Mouse (Mus musculus) forebrain, embryonic 11.5 days (tissue): Measurements from ENCODE around the gene Gm28048. TPM values are rescaled to one million over a fixed set of nuclear protein-coding genes. Genes with fewer than 3 reads are reported as not detected.

Experiments
- ATAC-seq: fragments of 200-750 bp; cut with Nextera tagmentation; replicated peaks from 2 replicates; pipeline ENCODE4 v1.8.0; 2017; ENCODE audit warnings: moderate TSS enrichment; ENCODE audit not compliant: low FRiP score
- DNase-seq: peaks from one replicate; pipeline ENCODE4 v3.0.0-alpha.2; 2017; ENCODE audit warnings: low spot score
- H3K27ac ChIP-seq: fragments of 300-500 bp; sonication (generic); 2 replicates; pipeline ENCODE4 v1.5.1; 2014; ENCODE audit warnings: low read depth, low read length
- H3K27me3 ChIP-seq: fragments of 300-500 bp; sonication (generic); 2 replicates; pipeline ENCODE4 v1.6.1; 2014; ENCODE audit warnings: mild to moderate bottlenecking, low read length, mixed read lengths; ENCODE audit not compliant: control insufficient read depth, insufficient read depth
- H3K36me3 ChIP-seq: fragments of 300-500 bp; sonication (generic); 2 replicates; pipeline ENCODE4 v1.6.1; 2014; ENCODE audit warnings: mild to moderate bottlenecking, low read length, moderate library complexity, mixed read lengths; ENCODE audit not compliant: control insufficient read depth, insufficient read depth
- H3K4me1 ChIP-seq: fragments of 300-500 bp; sonication (generic); replicated peaks from 2 replicates; pipeline ENCODE4 v1.6.1; 2014; ENCODE audit warnings: low read length, mixed read lengths; ENCODE audit not compliant: control insufficient read depth, insufficient read depth
- H3K4me2 ChIP-seq: fragments of 300-500 bp; sonication (generic); 2 replicates; pipeline ENCODE4 v1.6.1; 2014; ENCODE audit warnings: low read depth, mild to moderate bottlenecking, low read length, moderate library complexity, mixed read lengths; ENCODE audit not compliant: severe bottlenecking
- H3K4me3 ChIP-seq: fragments of 300-500 bp; sonication (generic); 2 replicates; pipeline ENCODE4 v1.5.1; 2014; ENCODE audit warnings: low read depth, low read length
- H3K9ac ChIP-seq: fragments of 300-500 bp; sonication (generic); 2 replicates; pipeline ENCODE4 v1.6.1; 2014; ENCODE audit warnings: low read length
- H3K9me3 ChIP-seq: fragments of 300-500 bp; sonication (generic); 2 replicates; pipeline ENCODE4 v1.6.1; 2016; ENCODE audit warnings: low read length, mixed read lengths; ENCODE audit not compliant: control insufficient read depth
- WGBS: fragments of 180-500 bp; shearing (Covaris S2); extraction: QIAGEN DNeasy Blood & Tissue Kit; methylation state at CpG from one replicate; pipeline ENCODE4 v1.1.7; 2014; 5-methylcytosine and 5-hydroxymethylcytosine counted together
- polyA plus RNA-seq: library from polyadenylated mRNA; unstranded; fragments of >200 nt; fragmentation: Nextera tagmentation; extraction: Ambion mirVana; gene quantifications from 2 replicates; pipeline ENCODE4 v1.2.1, GENCODE M21; 2014

The Gm28048 gene
- polyA plus RNA-seq, 1 experiment from 2014 or later, result 5.8 TPM

DNA sequence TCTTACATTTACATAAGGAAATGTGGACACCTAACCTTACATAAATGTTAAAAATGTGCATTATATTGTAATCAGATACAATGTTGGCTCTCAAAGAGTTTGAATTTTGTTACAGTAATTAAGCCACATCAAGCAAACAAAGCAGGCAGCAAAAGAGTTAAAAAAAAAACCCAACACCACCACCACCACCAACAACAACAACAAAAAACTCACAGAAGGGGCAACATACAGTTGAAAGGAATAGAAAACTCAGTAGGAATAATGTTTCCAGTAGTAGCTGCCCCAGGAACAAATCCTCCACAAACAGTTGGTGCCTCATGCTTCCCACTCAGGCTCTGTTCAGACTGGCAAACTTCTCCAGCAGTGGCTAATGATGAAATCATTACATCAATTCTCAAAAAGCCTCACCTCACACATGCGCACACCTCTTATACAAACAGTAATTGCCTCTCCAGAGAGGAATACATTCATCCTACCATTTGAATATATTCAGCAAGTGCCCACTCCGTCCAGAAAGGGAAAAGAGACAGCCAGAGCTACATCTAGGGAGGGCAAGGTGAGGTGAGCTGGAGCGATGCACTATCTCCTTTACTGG lies 125.4 kb downstream of the Gm28048 start:
- Histone ChIP-seq H3K27ac (no peak overlapping the region), H3K9ac (no peak overlapping the region), H3K27me3 (peaks cover 37% of the 10 kb centered on the region), H3K36me3 (no peaks in the 10 kb centered on the region), H3K4me1 (peaks cover 15% of the 10 kb centered on the region), H3K9me3 (no peaks in the 10 kb centered on the region), H3K4me2 (no peak overlapping the region), H3K4me3 (no peak overlapping the region)
- ATAC-seq (no peak), DNase-seq (no peak)
- 75% methylated on average over 3 of the region's 3 CpGs for WGBS

DNA sequence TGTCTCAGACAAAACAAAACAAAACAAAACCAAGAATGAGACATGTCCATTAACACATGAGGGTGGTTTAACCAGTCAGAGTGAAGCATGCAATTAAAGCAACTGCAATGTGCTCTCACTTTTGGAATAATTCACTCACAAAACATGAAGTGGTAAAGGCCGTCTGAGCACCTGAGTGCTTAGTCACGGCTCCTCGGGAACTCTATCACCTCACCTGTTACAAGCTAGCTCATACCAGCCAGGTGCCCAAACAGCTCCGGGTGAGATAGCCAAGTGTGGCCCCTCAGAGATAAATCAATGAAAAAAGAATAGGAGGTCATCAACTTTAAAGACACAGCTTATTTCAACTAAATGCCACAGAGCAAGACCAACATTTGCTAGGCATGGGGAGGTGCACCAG lies 127.3 kb downstream of the Gm28048 start:
- Histone ChIP-seq H3K9me3 (no peaks in the 10 kb centered on the region), H3K4me3 (no peak overlapping the region), H3K36me3 (no peaks in the 10 kb centered on the region), H3K9ac (no peak overlapping the region), H3K4me2 (no peak overlapping the region), H3K27me3 (peaks cover 24% of the 10 kb centered on the region), H3K4me1 (peaks cover 8% of the 10 kb centered on the region), H3K27ac (no peak overlapping the region)
- ATAC-seq, result no peak
- WGBS, result 88% methylated on average over 4 of the region's 4 CpGs
- DNase-seq, result no peak

DNA sequence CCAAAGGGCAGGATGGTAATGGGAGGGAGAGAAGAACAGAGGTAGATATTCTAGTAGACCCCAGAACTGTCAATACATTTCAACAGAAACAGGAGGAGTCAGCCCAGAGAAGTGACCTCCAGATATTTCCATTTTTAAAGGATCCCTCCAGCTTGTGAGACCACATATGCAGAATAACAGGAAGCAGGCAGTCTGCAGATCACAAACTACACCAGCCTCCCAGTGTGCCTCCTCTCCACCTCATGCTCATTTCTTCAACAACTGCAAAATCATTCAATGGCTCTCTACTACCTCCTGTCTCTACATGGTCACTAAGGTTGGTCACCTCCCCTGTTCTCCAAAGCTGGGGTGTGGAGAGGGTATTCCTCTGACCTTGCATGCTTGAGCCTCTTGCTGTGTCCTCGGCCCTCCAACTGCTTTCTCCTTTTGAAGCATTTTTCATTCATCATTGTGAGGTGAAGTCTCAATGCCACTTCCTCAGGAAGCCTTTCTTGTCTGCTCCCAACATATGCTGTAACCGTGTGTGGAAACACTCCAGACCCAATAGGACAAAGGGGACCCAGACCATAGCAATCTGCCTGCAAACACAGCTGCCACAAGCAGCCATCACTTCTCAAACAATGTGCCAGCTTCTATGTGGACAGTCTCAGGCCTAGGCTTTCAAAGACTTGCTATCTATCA lies 128.3 kb downstream of the Gm28048 start:
- no peaks in the 10 kb centered on the region for H3K36me3 ChIP-seq
- peaks cover 18% of the 10 kb centered on the region; the same call in 1 of the 2 replicates for H3K27me3 ChIP-seq

DNA sequence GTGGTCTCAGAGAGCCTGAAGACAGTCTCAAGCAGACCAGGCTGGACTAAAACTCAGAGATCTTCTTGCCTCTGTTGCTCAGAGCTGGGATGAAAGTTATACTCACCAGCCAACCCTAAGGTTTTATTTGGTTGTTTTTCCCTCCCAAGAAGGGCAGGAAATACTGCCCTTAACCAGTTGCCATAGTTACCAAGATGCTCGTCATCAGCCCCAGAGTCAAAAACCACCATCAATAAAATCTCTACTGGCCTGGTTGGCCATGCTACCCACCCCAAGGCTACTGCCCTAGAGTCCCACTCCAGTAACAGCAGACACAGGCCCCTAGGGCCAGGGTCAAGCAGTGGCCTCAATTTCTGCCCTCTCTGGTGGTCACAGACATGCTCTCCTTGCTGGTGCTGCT lies 129.4 kb downstream of the Gm28048 start:
- 77% methylated on average over 1 of the region's 1 CpGs for WGBS
- Histone ChIP-seq H3K36me3 (no peaks in the 10 kb centered on the region), H3K27ac (no peak overlapping the region), H3K9me3 (no peaks in the 10 kb centered on the region), H3K9ac (no peak overlapping the region), H3K4me1 (no peaks in the 10 kb centered on the region), H3K4me2 (no peak overlapping the region), H3K27me3 (peaks cover 10% of the 10 kb centered on the region; the same call in 1 of the 2 replicates), H3K4me3 (no peak overlapping the region)
- DNase-seq (no peak), ATAC-seq (no peak)

More for the DNA sequence above, 128.3 kb downstream of the Gm28048 start:
- WGBS, result 68% methylated on average over 2 of the region's 2 CpGs
- no peak overlapping the region for H3K9ac ChIP-seq
- no peak overlapping the region for H3K4me2 ChIP-seq
- DNase-seq (no peak), ATAC-seq (no peak)
- peaks cover 3% of the 10 kb centered on the region; the same call in 1 of the 2 replicates for H3K4me1 ChIP-seq
- H3K4me3 ChIP-seq, result no peak overlapping the region
- no peaks in the 10 kb centered on the region for H3K9me3 ChIP-seq
- H3K27ac ChIP-seq, result peak overlapping the region; percentile 12; the same call in 1 of the 2 replicates

DNA sequence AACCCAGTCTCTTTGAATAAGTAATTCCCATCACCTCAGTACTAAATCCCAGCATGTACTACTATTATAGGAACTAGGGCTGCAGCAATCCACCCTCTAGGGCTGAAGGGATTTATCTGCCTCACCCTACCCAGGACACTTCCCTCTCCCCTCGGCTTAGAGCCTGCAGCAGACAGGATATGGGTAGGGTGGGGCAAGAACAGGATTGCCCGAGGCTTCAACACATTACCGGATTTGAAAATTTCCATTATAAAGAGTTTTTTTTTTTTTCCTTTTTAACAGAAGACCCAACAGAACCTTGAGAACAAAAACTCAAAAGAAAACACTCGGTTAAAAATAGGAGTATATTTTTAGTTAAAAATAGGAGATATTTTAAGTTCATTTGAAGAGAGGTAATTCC lies 130.5 kb downstream of the Gm28048 start:
- no peaks in the 10 kb centered on the region for H3K36me3 ChIP-seq
- H3K9ac ChIP-seq, result no peak overlapping the region
- ATAC-seq (no peak), DNase-seq (no peak)
- no peaks in the 10 kb centered on the region; the same call in 1 of the 2 replicates for H3K27me3 ChIP-seq
- H3K4me2 ChIP-seq, result no peak overlapping the region
- WGBS, result 57% methylated on average over 4 of the region's 4 CpGs
- no peak overlapping the region for H3K27ac ChIP-seq
- H3K4me1 ChIP-seq, result no peaks in the 10 kb centered on the region
- no peak overlapping the region for H3K4me3 ChIP-seq
- H3K9me3 ChIP-seq, result no peaks in the 10 kb centered on the region

- Histone ChIP-seq H3K27ac (no peak overlapping the region), H3K4me3 (no peak overlapping the region), H3K27me3 (no peaks in the 10 kb centered on the region), H3K4me2 (no peak overlapping the region), H3K4me1 (no peaks in the 10 kb centered on the region), H3K9ac (no peak overlapping the region), H3K36me3 (no peaks in the 10 kb centered on the region), H3K9me3 (no peaks in the 10 kb centered on the region)
- DNase-seq (no peak), ATAC-seq (no peak)
- 85% methylated on average over 4 of the region's 4 CpGs for WGBS
Measured at GRCm38 (mm10) chr11:22850077-22850476, 131.8 kb downstream of the Gm28048 start.

DNA sequence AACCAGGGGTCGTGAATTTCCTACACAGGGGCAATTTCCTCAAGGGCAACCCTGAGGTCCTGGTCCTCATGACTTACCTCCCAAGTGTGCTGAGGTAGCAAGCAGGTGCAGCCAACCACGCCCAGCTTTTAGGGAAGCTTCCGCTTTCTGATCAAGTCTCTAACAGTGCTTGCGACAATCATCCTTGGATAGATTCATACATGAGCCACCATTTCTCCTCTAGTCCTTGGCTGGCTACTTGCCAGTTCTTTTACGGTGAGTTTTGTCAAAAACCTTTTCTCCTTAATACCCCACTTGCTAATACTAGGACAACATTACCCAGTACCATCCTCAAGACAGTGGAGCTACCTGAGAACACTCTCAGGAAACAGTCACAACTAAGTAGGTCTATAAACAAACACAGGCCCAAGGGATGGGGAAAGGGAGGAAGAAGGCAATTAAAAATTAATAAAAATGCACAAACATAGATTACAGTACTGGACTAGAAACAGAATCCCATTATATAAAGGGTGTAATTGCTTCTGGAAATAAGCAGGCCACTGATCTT lies 133.2 kb downstream of the Gm28048 start:
- Histone ChIP-seq H3K9ac (no peak overlapping the region), H3K4me2 (no peak overlapping the region), H3K9me3 (no peaks in the 10 kb centered on the region), H3K27ac (no peak overlapping the region), H3K36me3 (no peaks in the 10 kb centered on the region), H3K4me1 (no peaks in the 10 kb centered on the region), H3K27me3 (no peaks in the 10 kb centered on the region), H3K4me3 (no peak overlapping the region)
- no peak for DNase-seq
- no peak for ATAC-seq
- 92% methylated on average over 5 of the region's 5 CpGs for WGBS

GRCm38 (mm10) chr11:22847732-22848648 lies 133.9 kb downstream of the Gm28048 start:
- H3K4me3 ChIP-seq, result no peak overlapping the region
- H3K4me2 ChIP-seq, result no peak overlapping the region
- H3K4me1 ChIP-seq, result no peaks in the 10 kb centered on the region
- ATAC-seq (no peak), DNase-seq (no peak)
- H3K9ac ChIP-seq, result no peak overlapping the region
- WGBS, result 70% methylated on average over 8 of the region's 8 CpGs
- H3K9me3 ChIP-seq, result no peaks in the 10 kb centered on the region
- H3K36me3 ChIP-seq, result no peaks in the 10 kb centered on the region
- no peaks in the 10 kb centered on the region for H3K27me3 ChIP-seq
- H3K27ac ChIP-seq, result no peak overlapping the region
